Mouse (Mus musculus) brain, embryonic 14.5 days (tissue): ENCODE data around the gene Zfp423. TPM values are rescaled to one million over a fixed set of nuclear protein-coding genes. Genes with fewer than 3 reads are reported as not detected.

Experiments
- DNase-seq: peaks from one replicate; pipeline ENCODE4 v3.0.0-alpha.2; 2011; ENCODE audit warnings: low read depth
- CTCF ChIP-seq: fragments of 200-500 bp; IDR thresholded peaks from 2 replicates; pipeline ENCODE4 v1.5.1; 2012; ENCODE audit warnings: inconsistent platforms, mild to moderate bottlenecking, moderate library complexity, borderline replicate concordance; ENCODE audit not compliant: insufficient read depth, insufficient read length; ENCODE audit errors: extremely low read depth
- POLR2A ChIP-seq: fragments of 200-500 bp; IDR thresholded peaks from 2 replicates; pipeline ENCODE4 v1.6.1; 2012; ENCODE audit warnings: mild to moderate bottlenecking, inconsistent platforms, borderline replicate concordance; ENCODE audit not compliant: poor library complexity, insufficient read depth, insufficient read length, severe bottlenecking; ENCODE audit errors: extremely low read depth
- polyA plus RNA-seq: library from polyadenylated mRNA; depleted of rRNA; stranded (reverse); fragments of >200 nt; gene quantifications from 2 replicates; pipeline ENCODE4 v1.2.3, GENCODE M21; 2012

Gene Zfp423
- polyA plus RNA-seq, 1 experiment, result 113 TPM

- DNase-seq, result peak; percentile 39
- TF ChIP-seq POLR2A (no peak), CTCF (no peak)
Observed at GRCm38 (mm10) chr8:87816141-87816540, 143.3 kb downstream of the Zfp423 start.

- TF ChIP-seq CTCF (no peak), POLR2A (no peak)
- no peak for DNase-seq
Observed at GRCm38 (mm10) chr8:87812661-87813060, 146.7 kb downstream of the Zfp423 start.

GRCm38 (mm10) chr8:87812069-87812449, 147.3 kb downstream of the Zfp423 start:
- DNase-seq, result no peak
- no peak for TF ChIP-seq CTCF
- no peak for TF ChIP-seq POLR2A

- TF ChIP-seq CTCF (no peak), POLR2A (no peak)
- peak; percentile 97 for DNase-seq
Observed at GRCm38 (mm10) chr8:87811399-87812068, 147.9 kb downstream of the Zfp423 start.

- TF ChIP-seq POLR2A, result no peak
- no peak for TF ChIP-seq CTCF
- no peak for DNase-seq
Observed at GRCm38 (mm10) chr8:87810771-87811170, 148.6 kb downstream of the Zfp423 start.

GRCm38 (mm10) chr8:87804327-87804900, 155.0 kb downstream of the Zfp423 start:
- no peak for TF ChIP-seq POLR2A
- no peak for TF ChIP-seq CTCF
- DNase-seq, result no peak

- DNase-seq, result no peak
- TF ChIP-seq POLR2A (no peak), CTCF (no peak)
Observed at GRCm38 (mm10) chr8:87803437-87803836, 156.0 kb downstream of the Zfp423 start.

GRCm38 (mm10) chr8:87802571-87802970, 156.8 kb downstream of the Zfp423 start:
- DNase-seq, result no peak
- TF ChIP-seq CTCF (no peak), POLR2A (no peak)

- DNase-seq, result no peak
- TF ChIP-seq POLR2A, result no peak
- no peak for TF ChIP-seq CTCF
Observed at GRCm38 (mm10) chr8:87800121-87800520, 159.3 kb downstream of the Zfp423 start.

- DNase-seq, result peak; percentile 57
Observed at GRCm38 (mm10) chr8:87796234-87796633, 163.2 kb downstream of the Zfp423 start.

GRCm38 (mm10) chr8:87794639-87795038, 164.8 kb downstream of the Zfp423 start:
- peak; percentile 63 for DNase-seq
- TF ChIP-seq POLR2A (no peak), CTCF (no peak)

More at GRCm38 (mm10) chr8:87796234-87796633, 163.2 kb downstream of the Zfp423 start:
- TF ChIP-seq POLR2A (no peak), CTCF (peak; percentile 62)

GRCm38 (mm10) chr8:87791103-87791502, 168.3 kb downstream of the Zfp423 start:
- TF ChIP-seq POLR2A (no peak), CTCF (no peak)
- no peak for DNase-seq
